Mouse (Mus musculus): Measurements from ENCODE around the gene Inpp4b.

- no peak for TF ChIP-seq EP300 (IDR thresholded peaks at IDR 0.05; ENCODE audit: insufficient read depth, low read depth, low read length)
- TF ChIP-seq POLR2A (IDR thresholded peaks at IDR 0.05; ENCODE audit: insufficient read depth, low read depth, low read length): no peak
- no peak for TF ChIP-seq CTCF (IDR thresholded peaks at IDR 0.05)
Measured at GRCm38 (mm10) chr8:81399071-81399470, 56.7 kb downstream of the Inpp4b start.
